Mouse (Mus musculus) frontal cortex, adult 2 months (tissue): ENCODE results near the gene Btbd17. TPM values are rescaled to one million over a fixed set of nuclear protein-coding genes. Genes with fewer than 3 reads are reported as not detected.

ENCODE experiments used
- DNase-seq, 2 experiments: peaks; one replicate each; pipeline ENCODE4 v3.0.0; 2022; ENCODE audit warnings: low spot score in 1 of 2; ENCODE audit errors: extremely low spot score in 1 of 2
- polyA plus RNA-seq: library from polyadenylated mRNA; depleted of rRNA; stranded (reverse); fragments of >200 nt; gene quantifications from 2 replicates; pipeline ENCODE4 v1.2.3, GENCODE M21; 2012

Btbd17 gene
- polyA plus RNA-seq, 1 experiment = 55.7 TPM

- no peak for DNase-seq
Measured at GRCm38 (mm10) chr11:114807025-114807424, 11.3 kb upstream of the Btbd17 start.

- DNase-seq = no peak
Measured at GRCm38 (mm10) chr11:114803990-114804389, 8.2 kb upstream of the Btbd17 start.

GRCm38 (mm10) chr11:114802540-114803267 lies 7.0 kb upstream of the Btbd17 start:
- no peak for DNase-seq

- no peak for DNase-seq
Measured at GRCm38 (mm10) chr11:114801906-114802305, 6.2 kb upstream of the Btbd17 start.

GRCm38 (mm10) chr11:114798624-114799023 lies 2.9 kb upstream of the Btbd17 start, which contains the start of gene Gpr142:
TSS of gene Gpr142 (plus strand) at chr11:114798924.
- no peak for DNase-seq

GRCm38 (mm10) chr11:114797981-114798380 lies 2.2 kb upstream of the Btbd17 start:
- DNase-seq = no peak

- no peak for DNase-seq
Measured at GRCm38 (mm10) chr11:114797176-114797575, 1.4 kb upstream of the Btbd17 start.

- peak; percentile 91 to 96 for DNase-seq
Measured at GRCm38 (mm10) chr11:114795231-114795746, 456 bp downstream of the Btbd17 start.

GRCm38 (mm10) chr11:114794691-114795090 lies 1.1 kb downstream of the Btbd17 start:
- no peak for DNase-seq

- no peak for DNase-seq
Measured at GRCm38 (mm10) chr11:114793868-114794545, 1.7 kb downstream of the Btbd17 start.

GRCm38 (mm10) chr11:114792931-114793494 lies 2.7 kb downstream of the Btbd17 start:
- peak in 1 of 2 experiments; percentile 38 for DNase-seq

- peak in 1 of 2 experiments; percentile 53 for DNase-seq
Measured at GRCm38 (mm10) chr11:114791891-114792411, 3.8 kb downstream of the Btbd17 start.

- DNase-seq = peak in 1 of 2 experiments; percentile 46
Measured at GRCm38 (mm10) chr11:114791351-114791889, 4.3 kb downstream of the Btbd17 start.

- no peak for DNase-seq
Measured at GRCm38 (mm10) chr11:114790841-114791240, 4.9 kb downstream of the Btbd17 start.

GRCm38 (mm10) chr11:114790171-114790570 lies 5.6 kb downstream of the Btbd17 start:
- DNase-seq = no peak

GRCm38 (mm10) chr11:114789716-114790115 lies 6.0 kb downstream of the Btbd17 start:
- no peak for DNase-seq

- DNase-seq = peak; percentile 47 to 88
Measured at GRCm38 (mm10) chr11:114789061-114789714, 6.6 kb downstream of the Btbd17 start.

- DNase-seq = no peak
Measured at GRCm38 (mm10) chr11:114787611-114788010, 8.1 kb downstream of the Btbd17 start.

- DNase-seq = peak in 1 of 2 experiments; percentile 67
Measured at GRCm38 (mm10) chr11:114786326-114786725, 9.4 kb downstream of the Btbd17 start.

GRCm38 (mm10) chr11:114785892-114786291 lies 9.9 kb downstream of the Btbd17 start:
- peak in 1 of 2 experiments; percentile 20 for DNase-seq
